ENCODE assay signal across 35 mouse cellular contexts in the genomic region with DNA sequence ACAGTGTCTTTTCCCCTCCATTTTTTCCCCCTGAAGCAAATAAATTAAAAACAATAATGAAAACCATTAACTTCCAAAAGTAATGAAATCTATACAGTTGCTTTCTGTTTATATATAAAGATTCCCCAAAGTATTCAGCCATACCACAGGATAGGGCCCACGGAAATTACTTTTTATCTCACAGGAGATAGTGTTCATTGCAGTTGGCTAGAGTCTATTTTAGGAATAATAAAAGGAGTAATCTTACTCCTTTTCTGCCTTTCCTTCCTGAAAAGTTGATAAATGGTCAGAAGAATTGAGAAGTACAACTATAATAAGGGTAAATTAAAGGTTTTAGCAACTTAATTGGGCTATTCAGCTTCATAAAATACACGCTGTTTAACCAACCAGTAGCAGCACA.
"Had no signal": no experiment of that assay in that cellular context is flagged by ENCODE, and none has a peak within 500 bp of the region (broad histone marks: within the 10 kb centered on the region; RNA-seq: fewer than 3 reads in every experiment).

No protein-coding gene starts in this region.

- ATAC-seq: hindbrain, embryonic 16.5 days; hindbrain, postnatal 0 days; inflammation-experienced regulatory T-cells, adult 6 months; intestine, embryonic 15.5 days; intestine, embryonic 16.5 days; intestine, postnatal 0 days had no signal

- H3K4me3 ChIP-seq: heart, embryonic 10.5 days; heart, embryonic 12.5 days; heart, embryonic 13.5 days; heart, embryonic 15.5 days; hindbrain, embryonic 10.5 days; hindbrain, embryonic 12.5 days; hindbrain, embryonic 13.5 days; hindbrain, embryonic 15.5 days; intestine, embryonic 15.5 days; kidney, embryonic 15.5 days; layer of hippocampus, adult 2 months had no signal

- H3K9ac ChIP-seq: heart, embryonic 12.5 days; heart, embryonic 13.5 days; heart, embryonic 15.5 days; hindbrain, embryonic 12.5 days; hindbrain, embryonic 13.5 days; hindbrain, embryonic 14.5 days; hindbrain, embryonic 15.5 days; intestine, embryonic 15.5 days; kidney, embryonic 15.5 days had no signal

- H3K27ac ChIP-seq: heart, embryonic 10.5 days; heart, embryonic 13.5 days; heart, embryonic 15.5 days; hindbrain, embryonic 10.5 days; hindbrain, embryonic 12.5 days; hindbrain, embryonic 13.5 days; hindbrain, embryonic 14.5 days; hindbrain, embryonic 15.5 days; hindbrain, postnatal 0 days; intestine, embryonic 15.5 days; kidney, embryonic 15.5 days; kidney, postnatal 0 days; layer of hippocampus, adult 2 months had no signal

- H3K27me3 ChIP-seq: heart, embryonic 12.5 days; heart, embryonic 13.5 days; heart, embryonic 15.5 days; hindbrain, embryonic 12.5 days; hindbrain, embryonic 13.5 days; hindbrain, embryonic 15.5 days; intestine, embryonic 15.5 days; kidney, embryonic 15.5 days had no signal

- H3K9me3 ChIP-seq: heart, embryonic 10.5 days; heart, embryonic 12.5 days; heart, embryonic 13.5 days; heart, embryonic 15.5 days; hindbrain, embryonic 10.5 days; hindbrain, embryonic 12.5 days; hindbrain, embryonic 13.5 days; hindbrain, embryonic 15.5 days; intestine, embryonic 15.5 days; kidney, embryonic 15.5 days had no signal

- DNase-seq: heart, postnatal 10 days; heart, postnatal 14 days; heart, postnatal 36 days; heart, postnatal 4 days; kidney, adult 11 months; kidney, adult 18-20 months; kidney, adult 2 months; kidney, adult 8-10 months; kidney, adult 9 months; kidney, postnatal 10 days; kidney, postnatal 14 days; kidney, postnatal 25 days; kidney, postnatal 36 days; kidney, postnatal 4 days; layer of hippocampus, adult 9-11 months; layer of hippocampus, postnatal 36 days had no signal

- H3K4me1 ChIP-seq: heart, embryonic 10.5 days; heart, embryonic 12.5 days; heart, embryonic 15.5 days; hindbrain, embryonic 10.5 days; hindbrain, embryonic 12.5 days; hindbrain, embryonic 13.5 days; hindbrain, embryonic 15.5 days; intestine, embryonic 15.5 days; kidney, embryonic 15.5 days had no signal

- H3K4me2 ChIP-seq: heart, embryonic 11.5 days; heart, embryonic 12.5 days; heart, embryonic 13.5 days; heart, embryonic 15.5 days; hindbrain, embryonic 12.5 days; hindbrain, embryonic 13.5 days; hindbrain, embryonic 14.5 days; hindbrain, embryonic 15.5 days; intestine, embryonic 15.5 days; kidney, embryonic 15.5 days had no signal
